Mouse (Mus musculus) kidney, adult 2 months (tissue): Measurements from ENCODE around the gene Morc1.

ENCODE experiments used
- CTCF ChIP-seq: fragments of 200-500 bp; conservative IDR thresholded peaks from 2 replicates; pipeline ENCODE4 v1.5.1; 2011; ENCODE audit warnings: low read depth, mild to moderate bottlenecking, control low read depth, low read length, moderate library complexity, mixed read lengths; ENCODE audit not compliant: insufficient read depth, insufficient read length
- POLR2A ChIP-seq: fragments of 200-500 bp; IDR thresholded peaks from one replicate; pipeline ENCODE4 v1.6.1; 2011; ENCODE audit warnings: low read depth, low read length, control low read depth

- TF ChIP-seq CTCF (no peak), POLR2A (no peak)
Observed at GRCm38 (mm10) chr16:48473396-48473795, 42.4 kb downstream of the Morc1 start.
